Mouse (Mus musculus) hindbrain, embryonic 13.5 days (tissue): ENCODE measurements around the gene Gm45618. TPM values are rescaled to one million over a fixed set of nuclear protein-coding genes. Genes with fewer than 3 reads are reported as not detected.
A peak's percentile ranks its signal among the peaks of the same experiment; 100 is the strongest.

ENCODE experiments used
- ATAC-seq: fragments of 200-750 bp; cut with Nextera tagmentation; 2 replicates; pipeline ENCODE4 v1.8.0; 2017; ENCODE audit warnings: moderate TSS enrichment; ENCODE audit not compliant: low FRiP score
- H3K27ac ChIP-seq: fragments of 300-500 bp; sonication (generic); 2 replicates; pipeline ENCODE4 v1.5.1; 2015; ENCODE audit warnings: inconsistent platforms, mild to moderate bottlenecking, moderate library complexity
- H3K27me3 ChIP-seq: fragments of 300-500 bp; sonication (generic); 2 replicates; pipeline ENCODE4 v1.6.1; 2015; ENCODE audit warnings: mild to moderate bottlenecking, inconsistent platforms
- H3K36me3 ChIP-seq: fragments of 300-500 bp; sonication (generic); 2 replicates; pipeline ENCODE4 v1.6.1; 2015; ENCODE audit warnings: mild to moderate bottlenecking, inconsistent platforms
- H3K4me1 ChIP-seq: fragments of 300-500 bp; sonication (generic); replicated peaks from 2 replicates; pipeline ENCODE4 v1.6.1; 2015; ENCODE audit warnings: inconsistent platforms
- H3K4me2 ChIP-seq: fragments of 300-500 bp; sonication (generic); 2 replicates; pipeline ENCODE4 v1.6.1; 2015; ENCODE audit warnings: inconsistent platforms, mild to moderate bottlenecking, moderate library complexity
- H3K4me3 ChIP-seq: fragments of 300-500 bp; sonication (generic); 2 replicates; pipeline ENCODE4 v1.5.1; 2015; ENCODE audit warnings: mild to moderate bottlenecking, inconsistent platforms
- H3K9ac ChIP-seq: fragments of 300-500 bp; sonication (generic); 2 replicates; pipeline ENCODE4 v1.6.1; 2015; ENCODE audit warnings: mild to moderate bottlenecking, inconsistent platforms
- H3K9me3 ChIP-seq: fragments of 300-500 bp; sonication (generic); 2 replicates; pipeline ENCODE4 v1.6.1; 2016; ENCODE audit warnings: inconsistent platforms
- WGBS: fragments of 180-500 bp; shearing (Covaris S2); methylation state at CpG from one replicate; pipeline ENCODE4 v1.1.7; 2015; 5-methylcytosine and 5-hydroxymethylcytosine counted together
- polyA plus RNA-seq: library from polyadenylated mRNA; unstranded; fragments of >200 nt; fragmentation: Nextera tagmentation; extraction: Ambion mirVana; gene quantifications from 2 replicates; pipeline ENCODE4 v1.2.1, GENCODE M21; 2015

Gm45618 gene
- polyA plus RNA-seq, 1 experiment from 2014 or later: 0.27 TPM

- Histone ChIP-seq H3K9me3 (no peaks in the 10 kb centered on the region), H3K9ac (peak overlapping the region; percentile 99), H3K27me3 (peaks cover 6% of the 10 kb centered on the region), H3K36me3 (peaks cover 15% of the 10 kb centered on the region), H3K4me2 (peak overlapping the region; percentile 79), H3K27ac (peak overlapping the region; percentile 98), H3K4me1 (peaks cover 85% of the 10 kb centered on the region), H3K4me3 (peak overlapping the region; percentile 88)
- WGBS: 3% methylated on average over 4 of the region's 4 CpGs
- ATAC-seq: no peak
These were observed 28.7 kb downstream of the Gm45618 start for GRCm38 (mm10) chr7:142091848-142092247.

DNA sequence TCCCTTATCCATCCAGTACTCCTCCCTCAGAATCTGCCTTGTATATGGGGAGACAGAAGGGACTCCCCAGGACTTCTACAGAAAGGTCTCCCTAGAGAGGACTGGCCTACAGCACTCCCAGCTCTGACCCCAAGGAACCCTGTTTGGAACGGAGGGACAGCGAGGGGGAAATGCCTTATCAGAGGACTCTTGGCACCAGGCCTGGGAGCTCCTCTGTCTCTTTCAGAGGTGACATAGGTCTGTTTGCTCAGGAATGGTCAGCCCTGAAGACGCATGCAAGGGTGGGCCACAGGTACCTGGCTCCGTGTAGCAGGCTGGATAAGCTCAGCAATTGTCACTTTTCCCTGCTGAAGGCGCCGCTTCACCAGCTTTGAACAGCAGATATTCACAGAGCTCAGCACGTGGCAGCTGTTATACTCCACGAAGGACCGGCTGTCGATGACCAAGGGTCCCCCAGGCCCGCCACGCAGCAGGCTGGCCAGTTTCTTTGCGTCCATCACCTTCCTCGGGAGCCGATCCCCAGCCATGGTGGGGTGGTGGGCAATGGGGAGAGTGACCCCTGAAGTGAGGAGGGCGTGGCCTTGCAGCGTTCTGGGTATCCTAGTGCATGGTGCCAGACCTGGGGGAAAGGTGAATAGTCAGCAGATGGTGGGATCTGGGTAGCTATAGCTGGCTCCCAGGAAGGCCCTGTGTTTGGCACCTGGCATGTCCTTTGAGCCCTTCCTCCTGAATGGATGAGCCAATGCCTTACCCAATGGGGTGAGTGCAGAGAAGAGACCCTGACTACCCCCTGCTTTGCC is 30.7 kb downstream of the Gm45618 start:
- 46% methylated on average over 17 of the region's 17 CpGs for WGBS
- no peaks in the 10 kb centered on the region for H3K9me3 ChIP-seq
- H3K4me1 ChIP-seq: peaks cover 76% of the 10 kb centered on the region
- H3K9ac ChIP-seq: peak overlapping the region; percentile 99
- peaks cover 11% of the 10 kb centered on the region for H3K27me3 ChIP-seq
- peaks cover 35% of the 10 kb centered on the region for H3K36me3 ChIP-seq
- peak overlapping the region; percentile 79 for H3K4me2 ChIP-seq
- no peak for ATAC-seq
- H3K4me3 ChIP-seq: peak overlapping the region; percentile 88
- peak overlapping the region; percentile 98 for H3K27ac ChIP-seq

GRCm38 (mm10) chr7:142088886-142089285 is 31.6 kb downstream of the Gm45618 start:
- Histone ChIP-seq H3K9ac (peak overlapping the region; percentile 99), H3K27ac (peak overlapping the region; percentile 98), H3K4me1 (peaks cover 79% of the 10 kb centered on the region), H3K36me3 (peaks cover 44% of the 10 kb centered on the region), H3K27me3 (peaks cover 21% of the 10 kb centered on the region), H3K4me2 (peak overlapping the region; percentile 79), H3K9me3 (no peaks in the 10 kb centered on the region), H3K4me3 (peak overlapping the region; percentile 16)
- ATAC-seq: peak; percentile 70
- WGBS: 4% methylated on average over 5 of the region's 5 CpGs

DNA sequence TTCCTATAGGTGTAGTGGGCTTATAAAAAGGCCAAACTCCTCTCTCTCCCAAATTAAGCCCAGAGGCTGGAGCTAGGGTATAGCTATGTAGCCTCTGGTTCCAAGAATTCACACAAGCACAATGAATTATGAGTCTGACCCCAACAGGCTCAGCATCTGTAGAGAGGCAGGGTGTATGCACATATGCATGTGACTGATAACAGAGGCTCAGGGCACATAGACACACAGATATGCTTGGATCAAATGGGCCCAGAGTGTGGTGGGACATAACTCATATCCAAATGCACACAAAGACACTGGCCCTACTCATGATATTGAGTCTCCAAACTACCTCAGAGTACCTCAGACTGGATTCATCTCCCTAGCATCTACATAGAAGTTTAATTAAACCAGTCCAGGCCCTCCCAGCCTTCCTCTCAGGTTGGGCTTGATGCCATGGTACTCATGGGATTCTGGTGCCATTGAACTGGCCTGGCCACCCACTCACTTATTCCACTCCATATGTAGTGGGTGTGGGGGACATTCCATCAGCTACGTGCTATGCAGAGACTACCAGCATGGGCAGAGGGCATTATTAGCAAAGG is 33.4 kb downstream of the Gm45618 start:
- Histone ChIP-seq H3K4me3 (no peak overlapping the region), H3K4me2 (no peak overlapping the region), H3K36me3 (peaks cover 62% of the 10 kb centered on the region), H3K27ac (no peak overlapping the region), H3K27me3 (peaks cover 38% of the 10 kb centered on the region), H3K9ac (no peak overlapping the region), H3K4me1 (peaks cover 72% of the 10 kb centered on the region), H3K9me3 (no peaks in the 10 kb centered on the region)
- no peak for ATAC-seq
- WGBS: 96% methylated on average over 1 of the region's 1 CpGs

DNA sequence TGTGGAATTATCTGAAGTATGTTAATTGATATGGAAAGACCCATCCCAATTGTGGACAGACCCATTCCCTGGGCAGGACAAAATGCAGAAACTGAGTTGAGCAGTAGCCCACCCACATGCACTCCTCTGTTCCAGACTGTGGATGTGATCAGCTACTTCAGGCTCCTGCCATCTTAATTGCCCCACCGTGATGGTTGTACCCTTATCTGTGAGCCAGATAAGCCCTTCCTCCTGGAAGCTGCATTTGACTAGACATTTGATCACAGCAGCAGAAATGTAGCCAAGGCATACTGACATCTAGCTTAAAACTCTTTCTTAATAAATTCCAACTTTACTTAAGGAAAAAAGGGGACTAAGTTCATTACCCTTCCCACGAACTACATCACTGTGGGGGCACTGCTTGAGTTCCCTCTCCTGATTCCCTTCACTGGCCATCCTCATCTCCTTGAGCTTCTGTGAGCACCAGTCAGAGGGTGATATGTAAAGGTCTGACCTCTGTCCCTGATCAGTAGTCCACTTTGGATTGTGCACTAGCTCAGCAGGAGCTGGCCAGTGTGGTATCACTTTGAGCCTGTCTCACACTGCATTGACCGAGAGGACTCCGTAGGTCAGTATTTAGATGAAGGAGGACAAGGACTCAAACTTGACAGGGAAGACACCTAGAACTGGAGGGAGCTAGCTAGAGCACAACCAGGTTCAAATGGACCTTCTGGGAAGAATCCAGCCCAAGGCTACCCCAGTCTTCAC is 34.2 kb downstream of the Gm45618 start:
- Histone ChIP-seq H3K9ac (no peak overlapping the region), H3K27me3 (peaks cover 40% of the 10 kb centered on the region), H3K9me3 (no peaks in the 10 kb centered on the region), H3K4me2 (no peak overlapping the region), H3K36me3 (peaks cover 70% of the 10 kb centered on the region), H3K27ac (no peak overlapping the region), H3K4me1 (peaks cover 69% of the 10 kb centered on the region), H3K4me3 (no peak overlapping the region)
- WGBS: 96% methylated on average over 4 of the region's 4 CpGs
- ATAC-seq: no peak

DNA sequence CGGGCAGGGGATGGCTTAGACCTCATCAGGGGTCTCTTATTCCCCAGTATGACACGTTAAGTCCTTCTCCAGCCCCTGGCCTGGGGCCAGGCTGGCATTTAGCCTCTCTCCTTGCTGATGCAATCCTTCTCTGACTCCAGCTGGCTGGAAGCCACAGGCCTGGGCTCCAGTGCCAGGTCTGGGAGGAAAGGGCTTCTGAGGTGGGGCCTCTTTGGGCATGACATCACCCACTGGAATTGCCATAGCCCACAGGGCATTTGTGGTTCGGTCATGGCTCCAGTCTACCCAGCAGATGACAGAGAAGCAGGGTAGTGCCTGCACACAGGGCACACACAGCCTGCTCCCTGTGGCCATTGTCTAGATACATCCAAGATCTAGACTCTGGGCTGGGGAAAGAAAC is 35.7 kb downstream of the Gm45618 start:
- Histone ChIP-seq H3K27me3 (peaks cover 47% of the 10 kb centered on the region), H3K4me3 (no peak overlapping the region), H3K4me2 (no peak overlapping the region), H3K36me3 (peaks cover 84% of the 10 kb centered on the region), H3K4me1 (peaks cover 54% of the 10 kb centered on the region), H3K9ac (peak overlapping the region; percentile 4), H3K27ac (0 out of 2 replicates have a peak overlapping the region, but pooled peaks have one; percentile 24), H3K9me3 (no peaks in the 10 kb centered on the region)
- WGBS: 48% methylated on average over 3 of the region's 3 CpGs
- ATAC-seq: no peak

DNA sequence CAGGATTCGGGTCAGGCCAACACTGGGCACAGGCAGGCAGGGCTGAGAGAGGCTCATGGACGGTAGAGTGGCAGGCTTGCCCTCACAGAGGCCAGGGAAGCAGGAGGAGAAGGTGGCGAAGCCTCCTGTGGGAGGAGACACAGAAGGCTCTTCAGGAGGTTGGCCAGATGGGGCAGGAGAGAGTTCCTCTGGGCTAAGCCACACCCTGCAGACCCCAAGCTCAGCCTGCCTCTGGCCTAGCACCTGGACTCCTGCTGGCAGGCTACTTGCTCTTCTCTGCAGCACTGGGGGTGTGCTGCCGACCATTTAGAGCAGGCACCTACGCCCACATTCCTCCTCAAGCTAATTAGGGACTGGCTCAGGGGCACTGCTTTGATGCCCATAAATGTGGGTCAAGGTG is 36.1 kb downstream of the Gm45618 start:
- Histone ChIP-seq H3K9ac (peak overlapping the region; percentile 4), H3K27me3 (peaks cover 47% of the 10 kb centered on the region)
- 35% methylated on average over 5 of the region's 5 CpGs for WGBS

DNA sequence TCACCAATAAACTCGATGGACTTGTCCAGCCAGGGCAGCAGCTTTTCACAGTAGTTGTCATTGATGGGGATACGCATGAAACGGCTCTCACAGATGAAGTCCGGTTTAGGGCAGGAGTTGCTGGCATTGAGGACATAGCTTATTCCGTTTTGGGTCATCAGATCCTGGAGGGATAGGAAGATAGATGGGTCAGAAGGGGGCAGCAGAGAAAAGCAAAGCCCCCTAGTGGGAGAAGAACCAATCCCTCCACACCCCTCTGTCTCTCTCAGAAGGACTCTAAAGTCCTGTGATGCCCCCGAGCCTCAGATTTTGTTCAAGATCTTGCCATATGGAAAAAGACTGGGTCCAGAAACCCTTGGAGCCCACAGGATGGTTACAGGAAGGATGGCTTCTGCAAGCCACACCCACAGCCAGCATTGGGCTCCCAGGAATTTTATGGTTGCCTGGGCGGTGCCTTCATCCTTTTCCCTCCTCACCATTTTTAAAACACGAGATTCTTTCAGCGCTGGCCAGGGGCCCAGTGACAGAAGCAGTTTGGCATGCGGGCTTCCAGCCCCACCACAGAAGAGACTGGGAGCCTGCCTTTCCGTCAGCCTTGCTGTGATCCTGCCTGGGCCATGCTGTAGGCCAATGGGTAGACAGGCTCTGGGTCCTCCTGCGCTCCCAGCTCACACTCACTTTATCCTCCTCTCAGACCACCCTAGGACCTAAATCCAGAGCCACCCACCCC is 36.8 kb downstream of the Gm45618 start:
- Histone ChIP-seq H3K9ac (no peak overlapping the region; the same call in 1 of the 2 replicates), H3K36me3 (peaks cover 91% of the 10 kb centered on the region), H3K4me2 (no peak overlapping the region), H3K27ac (0 out of 2 replicates have a peak overlapping the region, but pooled peaks have one; percentile 24), H3K27me3 (peaks cover 47% of the 10 kb centered on the region), H3K4me3 (no peak overlapping the region), H3K9me3 (no peaks in the 10 kb centered on the region), H3K4me1 (peaks cover 43% of the 10 kb centered on the region)
- 33% methylated on average over 12 of the region's 12 CpGs for WGBS
- ATAC-seq: no peak

More for the DNA sequence above, 36.1 kb downstream of the Gm45618 start:
- H3K36me3 ChIP-seq: peaks cover 88% of the 10 kb centered on the region
- ATAC-seq: no peak
- H3K4me2 ChIP-seq: no peak overlapping the region
- H3K27ac ChIP-seq: peak overlapping the region; percentile 24; the same call in 1 of the 2 replicates
- H3K4me3 ChIP-seq: no peak overlapping the region
- H3K4me1 ChIP-seq: peaks cover 49% of the 10 kb centered on the region
- no peaks in the 10 kb centered on the region for H3K9me3 ChIP-seq

GRCm38 (mm10) chr7:142082607-142083006 is 37.9 kb downstream of the Gm45618 start:
- Histone ChIP-seq H3K27ac (no peak overlapping the region), H3K36me3 (peaks cover 92% of the 10 kb centered on the region), H3K27me3 (peaks cover 47% of the 10 kb centered on the region), H3K4me3 (no peak overlapping the region), H3K9ac (peak overlapping the region; percentile 59; the same call in 1 of the 2 replicates), H3K4me2 (no peak overlapping the region), H3K9me3 (no peaks in the 10 kb centered on the region), H3K4me1 (peaks cover 32% of the 10 kb centered on the region)
- 27% methylated on average over 16 of the region's 16 CpGs for WGBS
- ATAC-seq: no peak

- Histone ChIP-seq H3K36me3 (peaks cover 87% of the 10 kb centered on the region), H3K4me3 (no peak overlapping the region), H3K9me3 (no peaks in the 10 kb centered on the region), H3K4me2 (peak overlapping the region; percentile 28), H3K4me1 (peaks cover 29% of the 10 kb centered on the region), H3K27me3 (peaks cover 47% of the 10 kb centered on the region), H3K27ac (no peak overlapping the region), H3K9ac (peak overlapping the region; percentile 59)
- no peak; the same call in 1 of the 2 replicates for ATAC-seq
- WGBS: 7% methylated on average over 33 of the region's 38 CpGs
These were observed 38.4 kb downstream of the Gm45618 start for GRCm38 (mm10) chr7:142082179-142082578.

- Histone ChIP-seq H3K9me3 (no peaks in the 10 kb centered on the region), H3K4me2 (peak overlapping the region; percentile 28), H3K9ac (peak overlapping the region; percentile 59), H3K27me3 (peaks cover 47% of the 10 kb centered on the region), H3K4me3 (no peak overlapping the region), H3K36me3 (peaks cover 83% of the 10 kb centered on the region), H3K4me1 (peaks cover 29% of the 10 kb centered on the region), H3K27ac (no peak overlapping the region)
- WGBS: 33% methylated on average over 14 of the region's 17 CpGs
- no peak for ATAC-seq
These were observed 38.8 kb downstream of the Gm45618 start for GRCm38 (mm10) chr7:142081736-142082135.
